Mouse (Mus musculus) CH12.LX (cell line): Measurements from ENCODE around the gene Car8.

ENCODE experiments used
- CTCF ChIP-seq, 2 experiments: IDR thresholded peaks in 1 of 2; conservative IDR thresholded peaks in 1 of 2; 2 replicates each; pipeline ENCODE4 v1.5.1; 2011 to 2012; ENCODE audit warnings: low read depth in 2 of 2, low read length in 2 of 2, improper control_type of control experiment in 1 of 2, inconsistent platforms in 1 of 2, mild to moderate bottlenecking in 1 of 2, moderate library complexity in 1 of 2
- EP300 ChIP-seq: IDR thresholded peaks from 2 replicates; pipeline ENCODE4 v1.6.1; 2011; ENCODE audit warnings: low read length, improper control_type of control experiment
- KAT2A ChIP-seq: IDR thresholded peaks from 2 replicates; pipeline ENCODE4 v1.6.1; 2012; ENCODE audit warnings: low read length, improper control_type of control experiment, inconsistent platforms; ENCODE audit not compliant: insufficient replicate concordance
- MEF2A ChIP-seq: IDR thresholded peaks from 2 replicates; pipeline ENCODE4 v1.6.1; 2014; ENCODE audit warnings: low read depth, mild to moderate bottlenecking, inconsistent platforms, low read length, improper control_type of control experiment, borderline replicate concordance
- MYC ChIP-seq: IDR thresholded peaks from 2 replicates; pipeline ENCODE4 v1.6.1; 2011; ENCODE audit warnings: low read depth, mild to moderate bottlenecking, improper control_type of control experiment, low read length
- NELFE ChIP-seq: IDR thresholded peaks from 2 replicates; pipeline ENCODE4 v1.6.1; 2011; ENCODE audit warnings: low read depth, low read length, improper control_type of control experiment
- POLR2A ChIP-seq: IDR thresholded peaks from 2 replicates; pipeline ENCODE4 v1.6.1; 2011; ENCODE audit warnings: low read depth, mild to moderate bottlenecking, improper control_type of control experiment, low read length
- ZMIZ1 ChIP-seq: IDR thresholded peaks from 2 replicates; pipeline ENCODE4 v1.6.1; 2012; ENCODE audit warnings: low read depth, mild to moderate bottlenecking, inconsistent platforms, low read length, improper control_type of control experiment
- ZNF384 ChIP-seq: IDR thresholded peaks from 2 replicates; pipeline ENCODE4 v1.6.1; 2012; ENCODE audit warnings: low read depth, low read length, improper control_type of control experiment, inconsistent platforms

DNA sequence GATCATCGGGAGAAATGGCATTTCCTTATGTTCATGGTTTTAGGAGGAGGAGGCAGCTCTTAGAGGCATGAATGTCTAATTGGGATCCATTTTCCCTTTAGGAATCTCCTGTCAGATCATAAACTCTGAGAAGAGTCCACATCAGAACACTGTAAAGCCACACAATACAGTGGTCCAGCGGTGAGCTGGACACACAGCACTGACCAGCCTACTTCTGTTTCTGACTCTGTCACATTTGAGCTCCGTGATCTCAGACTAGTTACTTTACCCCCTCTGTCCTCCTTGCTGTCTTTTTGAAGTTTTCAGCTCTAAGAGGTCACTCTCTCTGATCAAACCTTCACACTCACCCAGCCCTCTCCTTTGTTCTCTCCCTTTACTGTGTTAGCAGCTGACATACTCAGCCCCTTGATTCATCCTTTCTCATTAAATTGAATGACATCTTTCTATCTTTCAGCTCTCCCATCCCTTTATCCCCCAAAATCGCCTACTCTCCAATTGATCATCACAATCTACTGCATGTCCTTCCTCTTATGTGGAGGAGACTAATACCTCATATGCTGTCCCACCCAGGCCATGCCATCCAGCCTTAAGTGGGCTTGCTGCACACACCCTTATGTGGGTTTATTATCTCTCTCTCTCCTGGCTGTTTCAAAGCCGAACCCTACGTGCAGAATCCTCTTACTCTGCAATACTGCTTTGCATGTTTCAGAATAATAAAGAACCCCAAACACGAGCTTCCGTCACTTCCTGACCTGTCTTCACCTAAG is 51.7 kb downstream of the Car8 start:
- TF ChIP-seq NELFE (no peak), MEF2A (no peak), MYC (no peak), EP300 (no peak), CTCF (conservative IDR thresholded peaks at IDR 0.05 in 1 of 2, IDR thresholded peaks at IDR 0.05 in 1 of 2; ENCODE audit: low read depth in 2 of 2, low read length in 2 of 2) (no peak), ZNF384 (no peak), POLR2A (no peak), ZMIZ1 (no peak), KAT2A (no peak)
